Mouse (Mus musculus): ENCODE results near the gene Smarca2. TPM values are rescaled to one million over a fixed set of nuclear protein-coding genes. Genes with fewer than 3 reads are reported as not detected.
"Not testable (repeated sequence)": the region's sequence is repeated elsewhere in the genome, so short reads cannot be mapped to it uniquely, and the experiment has no call there.

Gene Smarca2
- total and polyA plus RNA-seq, 3 experiments, result 20.1 to 66.4 (median 31.4) TPM

DNA sequence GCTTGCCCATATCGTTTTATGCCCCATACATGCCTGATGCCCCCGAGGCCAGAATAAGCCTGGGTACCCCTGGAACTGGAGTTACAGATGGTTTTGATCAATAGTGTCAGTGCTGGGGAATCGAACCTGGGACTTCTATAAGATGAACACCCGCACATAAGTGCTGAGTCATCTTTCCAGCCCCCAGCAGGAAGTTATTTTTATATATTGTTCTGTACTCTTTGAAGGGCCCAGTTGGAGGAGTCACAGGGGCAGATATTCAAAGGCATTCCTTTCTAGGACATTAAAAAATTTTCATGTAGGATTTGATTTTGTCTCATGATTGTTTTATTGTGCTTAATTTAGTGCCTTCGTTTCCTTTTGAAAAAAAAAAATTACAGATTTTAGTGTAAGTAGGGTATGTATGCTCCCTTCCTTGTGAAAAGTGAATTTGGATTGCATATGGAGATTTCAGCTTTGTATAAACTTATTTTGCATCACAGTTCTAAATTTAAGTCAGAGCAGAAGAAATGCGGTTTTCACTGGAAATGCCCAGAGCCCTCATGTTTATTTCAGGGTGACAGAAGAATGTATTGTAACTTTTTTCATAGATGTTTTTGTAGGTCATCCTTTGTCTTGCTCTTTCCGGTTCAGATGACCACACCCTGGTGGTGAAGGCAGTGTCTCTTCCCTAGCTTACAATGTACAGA lies 45.9 kb downstream of the Smarca2 start:
- ATAC-seq (ENCODE audit: extremely low read depth, insufficient number of reproducible peaks, low FRiP score, poor library complexity, severe bottlenecking) (no peak), DNase-seq (ENCODE audit: low spot score) (no peak)
- TF ChIP-seq GATA1 (IDR thresholded peaks at IDR 0.05; ENCODE audit: borderline replicate concordance, low read length), result no peak
- no peak for TF ChIP-seq GATA2 (IDR thresholded peaks at IDR 0.05; ENCODE audit: borderline replicate concordance, low read depth, low read length)
- no peak for TF ChIP-seq POLR2AphosphoS5 (IDR thresholded peaks at IDR 0.05; ENCODE audit: insufficient replicate concordance, low read depth, low read length)
- TF ChIP-seq CTCF (IDR thresholded peaks at IDR 0.05; ENCODE audit: low read depth, low read length), result no peak
- Histone ChIP-seq H3K27me3 (ENCODE audit: insufficient read depth, low read length) (no peaks in the 10 kb centered on the region), H3K4me1 (ENCODE audit: insufficient read depth, low read depth, low read length) (no peaks in the 10 kb centered on the region), H3K4me3 (ENCODE audit: low read depth, low read length) (no peak overlapping the region), H3K36me3 (replicated peaks) (peaks cover 58% of the 10 kb centered on the region), H3K9me3 (replicated peaks) (peaks cover 9% of the 10 kb centered on the region; the same call in 1 of the 2 replicates)

- Histone ChIP-seq H3K4me1 (ENCODE audit: insufficient read depth, low read depth, low read length) (no peaks in the 10 kb centered on the region), H3K4me3 (ENCODE audit: low read depth, low read length) (no peak overlapping the region), H3K9me3 (replicated peaks) (0 out of 2 replicates have a peak, but pooled peaks cover 11% of the 10 kb centered on the region), H3K36me3 (replicated peaks) (peaks cover 58% of the 10 kb centered on the region), H3K27me3 (ENCODE audit: insufficient read depth, low read length) (no peaks in the 10 kb centered on the region)
- ATAC-seq (ENCODE audit: extremely low read depth, insufficient number of reproducible peaks, low FRiP score, poor library complexity, severe bottlenecking) (no peak), DNase-seq (ENCODE audit: low spot score) (no peak)
- TF ChIP-seq GATA2 (IDR thresholded peaks at IDR 0.05; ENCODE audit: borderline replicate concordance, low read depth, low read length) (no peak), CTCF (IDR thresholded peaks at IDR 0.05; ENCODE audit: low read depth, low read length) (no peak), POLR2AphosphoS5 (IDR thresholded peaks at IDR 0.05; ENCODE audit: insufficient replicate concordance, low read depth, low read length) (no peak), GATA1 (IDR thresholded peaks at IDR 0.05; ENCODE audit: borderline replicate concordance, low read length) (no peak), TAL1 (conservative IDR thresholded peaks at IDR 0.05; ENCODE audit: low read depth, low read length) (no peak)
Observed at GRCm38 (mm10) chr19:26658324-26658723, 53.5 kb downstream of the Smarca2 start.

GRCm38 (mm10) chr19:26659976-26660375 lies 55.1 kb downstream of the Smarca2 start:
- Histone ChIP-seq H3K4me1 (ENCODE audit: insufficient read depth, low read depth, low read length) (no peaks in the 10 kb centered on the region), H3K9me3 (replicated peaks) (0 out of 2 replicates have a peak, but pooled peaks cover 7% of the 10 kb centered on the region), H3K4me3 (ENCODE audit: low read depth, low read length) (no peak overlapping the region), H3K36me3 (replicated peaks) (peaks cover 58% of the 10 kb centered on the region), H3K27me3 (ENCODE audit: insufficient read depth, low read length) (no peaks in the 10 kb centered on the region)
- TF ChIP-seq GATA1 (IDR thresholded peaks at IDR 0.05; ENCODE audit: borderline replicate concordance, low read length) (no peak), POLR2AphosphoS5 (IDR thresholded peaks at IDR 0.05; ENCODE audit: insufficient replicate concordance, low read depth, low read length) (no peak), TAL1 (conservative IDR thresholded peaks at IDR 0.05; ENCODE audit: low read depth, low read length) (no peak), GATA2 (IDR thresholded peaks at IDR 0.05; ENCODE audit: borderline replicate concordance, low read depth, low read length) (no peak), CTCF (IDR thresholded peaks at IDR 0.05; ENCODE audit: low read depth, low read length) (no peak)
- DNase-seq (ENCODE audit: low spot score), result no peak
- ATAC-seq (ENCODE audit: extremely low read depth, insufficient number of reproducible peaks, low FRiP score, poor library complexity, severe bottlenecking), result no peak

DNA sequence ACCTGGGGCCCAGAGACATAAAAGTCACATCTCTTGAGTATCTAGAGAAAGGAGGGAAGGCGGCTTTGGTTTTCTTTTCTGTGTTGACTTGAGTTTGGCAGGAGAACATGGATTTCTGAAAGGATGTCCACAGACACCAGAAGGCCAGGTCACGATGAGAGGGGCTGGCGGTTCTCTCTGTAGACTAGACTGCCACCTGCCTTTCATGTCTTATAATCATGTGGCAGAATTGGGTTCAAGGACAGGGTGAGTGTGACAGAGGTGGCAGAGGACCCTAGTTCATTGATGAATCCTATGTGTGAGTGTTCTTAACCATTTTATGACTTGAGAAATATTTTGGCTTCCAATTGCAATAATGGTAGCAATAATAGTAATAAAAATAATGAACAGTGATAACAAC lies 56.3 kb downstream of the Smarca2 start:
- Histone ChIP-seq H3K27me3 (ENCODE audit: insufficient read depth, low read length) (no peaks in the 10 kb centered on the region), H3K9me3 (replicated peaks) (0 out of 2 replicates have a peak, but pooled peaks cover 5% of the 10 kb centered on the region), H3K36me3 (replicated peaks) (peaks cover 52% of the 10 kb centered on the region), H3K4me1 (ENCODE audit: insufficient read depth, low read depth, low read length) (no peaks in the 10 kb centered on the region), H3K4me3 (ENCODE audit: low read depth, low read length) (no peak overlapping the region)
- ATAC-seq (ENCODE audit: extremely low read depth, insufficient number of reproducible peaks, low FRiP score, poor library complexity, severe bottlenecking), result no peak
- TF ChIP-seq CTCF (IDR thresholded peaks at IDR 0.05; ENCODE audit: low read depth, low read length), result no peak
- TF ChIP-seq TAL1 (conservative IDR thresholded peaks at IDR 0.05; ENCODE audit: low read depth, low read length), result no peak
- no peak for TF ChIP-seq GATA2 (IDR thresholded peaks at IDR 0.05; ENCODE audit: borderline replicate concordance, low read depth, low read length)
- no peak for TF ChIP-seq POLR2AphosphoS5 (IDR thresholded peaks at IDR 0.05; ENCODE audit: insufficient replicate concordance, low read depth, low read length)
- no peak for TF ChIP-seq GATA1 (IDR thresholded peaks at IDR 0.05; ENCODE audit: borderline replicate concordance, low read length)
- no peak for DNase-seq (ENCODE audit: low spot score)

- ATAC-seq (ENCODE audit: extremely low read depth, insufficient number of reproducible peaks, low FRiP score, poor library complexity, severe bottlenecking) (no peak), DNase-seq (ENCODE audit: low spot score) (no peak)
- no peaks in the 10 kb centered on the region for H3K4me1 ChIP-seq (ENCODE audit: insufficient read depth, low read depth, low read length)
- no peak overlapping the region for H3K4me3 ChIP-seq (ENCODE audit: low read depth, low read length)
- H3K27me3 ChIP-seq (ENCODE audit: insufficient read depth, low read length), result no peaks in the 10 kb centered on the region
- H3K36me3 ChIP-seq (replicated peaks), result peaks cover 49% of the 10 kb centered on the region
- no peaks in the 10 kb centered on the region for H3K9me3 ChIP-seq (replicated peaks)
- TF ChIP-seq POLR2AphosphoS5 (IDR thresholded peaks at IDR 0.05; ENCODE audit: insufficient replicate concordance, low read depth, low read length) (no peak), TAL1 (conservative IDR thresholded peaks at IDR 0.05; ENCODE audit: low read depth, low read length) (no peak), CTCF (IDR thresholded peaks at IDR 0.05; ENCODE audit: low read depth, low read length) (no peak), GATA1 (IDR thresholded peaks at IDR 0.05; ENCODE audit: borderline replicate concordance, low read length) (no peak), GATA2 (IDR thresholded peaks at IDR 0.05; ENCODE audit: borderline replicate concordance, low read depth, low read length) (no peak)
Observed at GRCm38 (mm10) chr19:26666303-26666702, 61.5 kb downstream of the Smarca2 start.

- H3K36me3 ChIP-seq (replicated peaks), result peaks cover 64% of the 10 kb centered on the region
- TF ChIP-seq TAL1 (conservative IDR thresholded peaks at IDR 0.05; ENCODE audit: low read depth, low read length), result no peak
- TF ChIP-seq GATA1 (IDR thresholded peaks at IDR 0.05; ENCODE audit: borderline replicate concordance, low read length), result no peak
- TF ChIP-seq GATA2 (IDR thresholded peaks at IDR 0.05; ENCODE audit: borderline replicate concordance, low read depth, low read length), result no peak
- TF ChIP-seq CTCF (IDR thresholded peaks at IDR 0.05; ENCODE audit: low read depth, low read length), result no peak
- no peak for TF ChIP-seq POLR2AphosphoS5 (IDR thresholded peaks at IDR 0.05; ENCODE audit: insufficient replicate concordance, low read depth, low read length)
- H3K4me3 ChIP-seq (ENCODE audit: low read depth, low read length), result no peak overlapping the region
- peaks cover 13% of the 10 kb centered on the region for H3K9me3 ChIP-seq (replicated peaks)
- ATAC-seq (ENCODE audit: extremely low read depth, insufficient number of reproducible peaks, low FRiP score, poor library complexity, severe bottlenecking) (no peak), DNase-seq (ENCODE audit: low spot score) (no peak)
- no peaks in the 10 kb centered on the region for H3K4me1 ChIP-seq (ENCODE audit: insufficient read depth, low read depth, low read length)
- H3K27me3 ChIP-seq (ENCODE audit: insufficient read depth, low read length), result no peaks in the 10 kb centered on the region
Observed at GRCm38 (mm10) chr19:26670089-26670488, 65.2 kb downstream of the Smarca2 start.

DNA sequence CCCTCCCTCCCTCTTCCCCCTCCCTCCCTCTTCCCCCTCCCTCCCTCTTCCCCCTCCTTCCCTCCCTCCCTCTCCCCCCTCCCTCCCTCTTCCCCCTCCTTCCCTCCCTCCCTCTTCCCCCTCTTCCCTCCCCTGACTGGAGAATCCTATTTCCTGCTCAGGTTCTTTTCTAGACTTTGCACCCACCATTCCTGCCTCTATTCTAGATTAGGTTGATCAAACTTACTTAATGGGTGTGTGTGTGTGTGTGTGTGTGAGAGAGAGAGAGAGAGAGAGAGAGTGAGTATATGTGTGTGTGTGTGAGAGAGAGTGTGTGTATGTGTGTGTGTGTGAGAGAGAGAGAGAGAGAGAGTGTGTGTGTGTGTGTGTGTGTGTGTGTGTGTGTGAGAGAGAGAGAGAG lies 66.6 kb downstream of the Smarca2 start:
- DNase-seq (ENCODE audit: low spot score); H3K4me1 ChIP-seq (ENCODE audit: insufficient read depth, low read depth, low read length); H3K27me3 ChIP-seq (ENCODE audit: insufficient read depth, low read length); H3K4me3 ChIP-seq (ENCODE audit: low read depth, low read length); ATAC-seq (ENCODE audit: extremely low read depth, insufficient number of reproducible peaks, low FRiP score, poor library complexity, severe bottlenecking): not testable (repeated sequence)
- peaks cover 16% of the 10 kb centered on the region for H3K9me3 ChIP-seq (replicated peaks)
- peaks cover 68% of the 10 kb centered on the region for H3K36me3 ChIP-seq (replicated peaks)

Data from G1E (cell line).